Mouse (Mus musculus) olfactory bulb, adult 2 months (tissue): ENCODE results near the gene Prpmp5. TPM values are rescaled to one million over a fixed set of nuclear protein-coding genes. Genes with fewer than 3 reads are reported as not detected.
"Not testable (repeated sequence)": the region's sequence is repeated elsewhere in the genome, so short reads cannot be mapped to it uniquely, and the experiment has no call there.

Experiments
- H3K27ac ChIP-seq: fragments of 200-500 bp; 2 replicates; pipeline ENCODE4 v1.5.1; 2012; ENCODE audit warnings: low read depth, low read length; ENCODE audit not compliant: insufficient read depth
- H3K4me1 ChIP-seq: fragments of 200-500 bp; 2 replicates; pipeline ENCODE4 v1.6.1; 2012; ENCODE audit warnings: low read length; ENCODE audit not compliant: control insufficient read depth, insufficient read depth
- H3K4me3 ChIP-seq: fragments of 200-500 bp; 2 replicates; pipeline ENCODE4 v1.5.1; 2012; ENCODE audit warnings: mild to moderate bottlenecking, low read depth, low read length, moderate library complexity; ENCODE audit not compliant: insufficient read depth
- WGBS: fragments of 180-500 bp; shearing (Covaris S2); methylation state at CpG from one replicate; pipeline ENCODE4 v1.1.7; 2018; 5-methylcytosine and 5-hydroxymethylcytosine counted together
- polyA plus RNA-seq: library from polyadenylated mRNA; stranded (reverse); fragments of >200 nt; gene quantifications from 2 replicates; pipeline ENCODE4 v1.2.4, GENCODE M21; 2012; ENCODE audit warnings: low replicate concordance; ENCODE audit not compliant: missing spikeins, insufficient read depth, insufficient read length

Prpmp5 gene
- not detected in 2 replicates for polyA plus RNA-seq

GRCm38 (mm10) chr6:132314657-132315056 is at the start of gene Prpmp5:
Gene Prpmp5 (minus strand): TSS chr6:132314757.
- not testable (repeated sequence) for H3K4me1 ChIP-seq, H3K27ac ChIP-seq, H3K4me3 ChIP-seq

GRCm38 (mm10) chr6:132364034-132364433 is 49.5 kb upstream of the Prpmp5 start, which contains the start of gene Gm8882:
Gene Gm8882 (minus strand): TSS chr6:132364134.
- 54% methylated on average over 1 of the region's 1 CpGs for WGBS
- H3K4me1 ChIP-seq, H3K27ac ChIP-seq, H3K4me3 ChIP-seq: not testable (repeated sequence)

Other genes with a start within 250 kb of the Prpmp5 start
- gene Prb1, start 104.2 kb downstream of the Prpmp5 start, polyA plus RNA-seq: not detected in 2 replicates
- gene Gm8882, start 49.4 kb upstream of the Prpmp5 start, polyA plus RNA-seq: not detected in 2 replicates